Mouse (Mus musculus) spleen, adult 2 months (tissue): ENCODE results near the gene Cemip2.
A peak's percentile ranks its signal among the peaks of the same experiment; 100 is the strongest.

Experiments
- CTCF ChIP-seq: fragments of 200-500 bp; IDR thresholded peaks from 2 replicates; pipeline ENCODE4 v1.5.1; 2011; ENCODE audit warnings: mild to moderate bottlenecking, inconsistent platforms; ENCODE audit not compliant: insufficient read depth, insufficient read length, insufficient replicate concordance; ENCODE audit errors: extremely low read depth
- POLR2A ChIP-seq: fragments of 200-500 bp; IDR thresholded peaks from 2 replicates; pipeline ENCODE4 v1.6.1; 2011; ENCODE audit warnings: low read depth, low read length, inconsistent platforms

DNA sequence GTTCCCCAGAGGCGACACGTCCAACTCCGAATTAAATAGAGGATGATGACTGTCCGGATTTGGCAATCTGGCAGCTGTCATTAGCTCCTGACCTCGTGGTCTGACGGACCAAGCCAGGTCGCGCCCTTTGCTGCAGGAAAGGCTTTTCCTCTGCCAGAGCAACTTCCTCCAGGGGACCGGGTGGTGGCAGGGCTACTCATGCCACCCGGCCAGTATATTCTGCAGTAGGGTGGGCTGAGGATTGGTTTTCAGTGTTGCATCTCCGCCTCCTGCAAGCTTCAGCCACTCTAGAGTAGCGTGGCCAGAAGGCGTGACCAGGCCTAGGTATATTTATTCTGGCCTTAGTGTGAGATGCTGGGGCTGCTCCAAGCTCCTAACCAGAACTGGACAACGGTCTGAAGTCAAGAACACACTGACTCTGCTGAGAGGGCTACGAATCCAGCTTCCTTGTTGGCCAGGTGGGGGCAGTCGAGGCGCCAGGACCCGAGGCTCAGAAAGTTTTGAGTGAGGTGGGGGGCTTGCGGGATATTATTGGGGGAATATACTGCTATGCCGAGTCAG, 891 bp upstream of the Cemip2 start:
- TF ChIP-seq POLR2A, result no peak
- TF ChIP-seq CTCF, result peak; percentile 49; the same call in 1 of the 2 replicates
